Mouse (Mus musculus): ENCODE results near the gene Izumo4. TPM values are rescaled to one million over a fixed set of nuclear protein-coding genes. Genes with fewer than 3 reads are reported as not detected.

Gene Izumo4
- polyA plus RNA-seq, 1 experiment from 2014 or later, result 24.5 TPM

DNA sequence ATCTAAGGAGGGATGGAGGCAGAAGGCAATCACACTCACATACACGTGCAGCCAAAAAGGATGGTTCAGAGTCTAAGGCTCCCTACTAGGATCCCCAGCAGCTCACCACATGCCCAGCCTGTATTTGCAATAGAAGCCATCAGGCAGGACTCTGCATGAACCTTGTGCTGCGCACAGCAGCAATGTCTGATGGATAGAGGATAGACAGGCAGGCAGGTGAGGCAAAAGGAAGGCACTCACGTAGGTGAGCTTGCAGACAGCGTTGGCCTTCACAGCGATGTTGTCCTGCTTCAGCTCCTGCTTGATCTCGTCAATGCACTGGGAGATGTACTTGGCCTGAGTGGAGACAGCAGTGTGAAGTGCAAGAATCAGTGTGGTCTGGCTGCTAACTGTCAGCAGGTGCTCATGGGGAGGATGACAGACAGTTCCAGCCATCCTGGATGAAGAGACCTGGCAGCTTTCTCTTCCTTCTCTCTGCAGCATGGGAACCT is 30.7 kb downstream of the Izumo4 start:
- no peak overlapping the region for H3K4me2 ChIP-seq (ENCODE audit: low read length)
- H3K9me3 ChIP-seq (replicated peaks; ENCODE audit: low read length), result no peaks in the 10 kb centered on the region
- no peak for TF ChIP-seq CTCF (IDR thresholded peaks at IDR 0.05; ENCODE audit: low read depth)
- H3K4me3 ChIP-seq (replicated peaks; ENCODE audit: low read depth, low read length), result no peak overlapping the region
- DNase-seq (ENCODE audit: low spot score) (no peak), ATAC-seq (replicated peaks; ENCODE audit: low FRiP score, low read depth) (no peak)
- H3K27ac ChIP-seq, result no peak overlapping the region
- no peaks in the 10 kb centered on the region for H3K4me1 ChIP-seq (replicated peaks; ENCODE audit: insufficient read depth, low read length)
- WGBS, result 88% methylated on average over 6 of the region's 6 CpGs
- H3K27me3 ChIP-seq (ENCODE audit: insufficient read depth, low read length), result no peaks in the 10 kb centered on the region
- peaks cover 46% of the 10 kb centered on the region for H3K36me3 ChIP-seq (ENCODE audit: insufficient read depth, low read length)
- no peak overlapping the region for H3K9ac ChIP-seq (ENCODE audit: low read depth, low read length)

DNA sequence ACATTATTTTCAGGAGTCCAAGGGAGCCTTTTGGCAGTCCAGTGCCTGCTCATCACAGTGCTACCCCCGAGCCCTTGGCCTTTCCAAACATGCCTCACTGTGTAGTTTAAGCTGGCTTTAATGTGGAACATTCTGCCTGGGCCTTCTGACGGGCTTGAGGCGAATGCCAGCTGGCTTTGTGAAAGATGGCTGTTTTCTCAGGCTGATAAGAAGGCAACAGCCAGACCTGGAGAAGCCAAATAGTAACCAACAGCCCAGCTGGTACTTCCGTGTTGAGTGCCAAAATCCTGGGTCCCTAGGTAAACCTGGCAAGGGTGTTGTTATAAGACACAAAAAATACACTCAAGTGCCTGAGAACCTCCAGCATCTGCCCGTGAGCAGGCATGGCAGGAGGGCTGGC is 34.7 kb downstream of the Izumo4 start:
- ATAC-seq (replicated peaks; ENCODE audit: low FRiP score, low read depth) (no peak), DNase-seq (ENCODE audit: low spot score) (no peak)
- Histone ChIP-seq H3K9me3 (replicated peaks; ENCODE audit: low read length) (no peaks in the 10 kb centered on the region), H3K4me1 (replicated peaks; ENCODE audit: insufficient read depth, low read length) (peaks cover 18% of the 10 kb centered on the region), H3K9ac (ENCODE audit: low read depth, low read length) (no peak overlapping the region), H3K27me3 (ENCODE audit: insufficient read depth, low read length) (no peaks in the 10 kb centered on the region), H3K36me3 (ENCODE audit: insufficient read depth, low read length) (peaks cover 12% of the 10 kb centered on the region; the same call in 1 of the 2 replicates), H3K27ac (no peak overlapping the region), H3K4me2 (ENCODE audit: low read length) (no peak overlapping the region), H3K4me3 (replicated peaks; ENCODE audit: low read depth, low read length) (no peak overlapping the region)
- WGBS, result 63% methylated on average over 5 of the region's 5 CpGs
- no peak for TF ChIP-seq CTCF (IDR thresholded peaks at IDR 0.05; ENCODE audit: low read depth)

DNA sequence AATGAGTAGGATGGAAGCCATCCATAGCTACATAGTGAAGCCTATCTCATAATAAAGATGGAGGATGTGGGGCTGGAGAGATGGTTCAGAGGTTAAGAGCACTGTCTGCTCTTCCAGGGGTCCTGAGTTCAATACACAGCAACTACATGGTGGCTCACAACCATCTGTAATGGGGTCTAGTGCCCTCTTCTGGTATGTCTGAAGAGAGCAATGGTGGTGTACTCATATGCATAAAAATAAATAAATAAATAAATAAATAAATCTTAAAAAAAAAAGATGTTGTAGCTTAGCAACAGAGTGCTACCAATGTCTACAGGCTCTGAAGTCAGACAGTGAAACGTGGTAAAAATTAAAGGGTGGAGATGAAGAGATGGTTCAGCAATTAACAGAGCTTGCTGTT is 36.7 kb downstream of the Izumo4 start:
- Histone ChIP-seq H3K27me3 (ENCODE audit: insufficient read depth, low read length) (no peaks in the 10 kb centered on the region), H3K4me1 (replicated peaks; ENCODE audit: insufficient read depth, low read length) (peaks cover 18% of the 10 kb centered on the region), H3K27ac (no peak overlapping the region), H3K36me3 (ENCODE audit: insufficient read depth, low read length) (0 out of 2 replicates have a peak, but pooled peaks cover 4% of the 10 kb centered on the region), H3K9ac (ENCODE audit: low read depth, low read length) (no peak overlapping the region), H3K9me3 (replicated peaks; ENCODE audit: low read length) (no peaks in the 10 kb centered on the region), H3K4me3 (replicated peaks; ENCODE audit: low read depth, low read length) (no peak overlapping the region), H3K4me2 (ENCODE audit: low read length) (no peak overlapping the region)
- ATAC-seq (replicated peaks; ENCODE audit: low FRiP score, low read depth) (no peak), DNase-seq (ENCODE audit: low spot score) (peak; percentile 8)
- peak; percentile 49 for TF ChIP-seq CTCF (IDR thresholded peaks at IDR 0.05; ENCODE audit: low read depth)
- 65% methylated on average over 1 of the region's 1 CpGs for WGBS

- H3K4me2 ChIP-seq (ENCODE audit: low read length), result peak overlapping the region; percentile 91
- H3K4me3 ChIP-seq (replicated peaks; ENCODE audit: low read depth, low read length), result peak overlapping the region; percentile 93
- 18% methylated on average over 5 of the region's 5 CpGs for WGBS
- no peak for ATAC-seq (replicated peaks; ENCODE audit: low FRiP score, low read depth)
- peak overlapping the region; percentile 86; the same call in 1 of the 2 replicates for H3K27ac ChIP-seq
- peak; percentile 20 for DNase-seq (ENCODE audit: low spot score)
- peak overlapping the region; percentile 97 for H3K9ac ChIP-seq (ENCODE audit: low read depth, low read length)
- peaks cover 18% of the 10 kb centered on the region for H3K4me1 ChIP-seq (replicated peaks; ENCODE audit: insufficient read depth, low read length)
- no peak for TF ChIP-seq CTCF (IDR thresholded peaks at IDR 0.05; ENCODE audit: low read depth)
- H3K27me3 ChIP-seq (ENCODE audit: insufficient read depth, low read length), result no peaks in the 10 kb centered on the region
- no peaks in the 10 kb centered on the region for H3K9me3 ChIP-seq (replicated peaks; ENCODE audit: low read length)
- 0 out of 2 replicates have a peak, but pooled peaks cover 4% of the 10 kb centered on the region for H3K36me3 ChIP-seq (ENCODE audit: insufficient read depth, low read length)
These were observed 39.2 kb downstream of the Izumo4 start for GRCm38 (mm10) chr10:80741146-80741545.

DNA sequence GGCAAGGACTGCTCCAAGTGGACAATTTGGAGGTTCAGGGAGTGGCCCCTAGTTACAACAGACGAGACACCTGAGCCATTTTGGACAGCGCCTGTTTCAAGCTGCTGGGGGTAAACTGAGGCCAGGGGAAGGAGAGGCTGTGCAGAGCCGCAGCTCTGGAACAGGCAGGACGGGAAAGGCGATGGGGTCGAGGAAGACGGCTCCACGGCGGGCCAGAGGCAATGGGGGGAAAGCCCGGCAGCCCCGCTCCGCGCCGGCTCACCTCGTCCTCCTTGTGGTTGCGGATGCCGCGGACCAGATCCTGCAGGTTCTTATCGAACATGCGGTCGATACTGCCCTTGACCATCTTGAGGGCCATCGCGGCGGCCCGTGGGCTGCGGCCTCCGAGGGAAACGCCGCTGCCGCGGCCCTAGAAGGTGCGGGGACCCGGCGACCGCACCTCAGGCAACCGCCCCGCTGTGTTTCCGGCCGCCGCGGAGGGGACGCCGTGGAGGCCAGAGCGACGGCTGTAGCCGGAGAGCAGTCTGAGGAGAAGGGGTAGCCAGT is 39.7 kb downstream of the Izumo4 start:
- Histone ChIP-seq H3K27me3 (ENCODE audit: insufficient read depth, low read length) (no peaks in the 10 kb centered on the region), H3K9me3 (replicated peaks; ENCODE audit: low read length) (no peaks in the 10 kb centered on the region), H3K4me2 (ENCODE audit: low read length) (peak overlapping the region; percentile 91), H3K27ac (peak overlapping the region; percentile 86), H3K4me1 (replicated peaks; ENCODE audit: insufficient read depth, low read length) (peaks cover 18% of the 10 kb centered on the region), H3K4me3 (replicated peaks; ENCODE audit: low read depth, low read length) (peak overlapping the region; percentile 93), H3K36me3 (ENCODE audit: insufficient read depth, low read length) (0 out of 2 replicates have a peak, but pooled peaks cover 4% of the 10 kb centered on the region), H3K9ac (ENCODE audit: low read depth, low read length) (peak overlapping the region; percentile 97)
- ATAC-seq (replicated peaks; ENCODE audit: low FRiP score, low read depth) (peak; percentile 1; the same call in 1 of the 2 replicates), DNase-seq (ENCODE audit: low spot score) (peak; percentile 6)
- TF ChIP-seq CTCF (IDR thresholded peaks at IDR 0.05; ENCODE audit: low read depth), result no peak
- under 1% methylated on average over 46 of the region's 46 CpGs for WGBS

DNA sequence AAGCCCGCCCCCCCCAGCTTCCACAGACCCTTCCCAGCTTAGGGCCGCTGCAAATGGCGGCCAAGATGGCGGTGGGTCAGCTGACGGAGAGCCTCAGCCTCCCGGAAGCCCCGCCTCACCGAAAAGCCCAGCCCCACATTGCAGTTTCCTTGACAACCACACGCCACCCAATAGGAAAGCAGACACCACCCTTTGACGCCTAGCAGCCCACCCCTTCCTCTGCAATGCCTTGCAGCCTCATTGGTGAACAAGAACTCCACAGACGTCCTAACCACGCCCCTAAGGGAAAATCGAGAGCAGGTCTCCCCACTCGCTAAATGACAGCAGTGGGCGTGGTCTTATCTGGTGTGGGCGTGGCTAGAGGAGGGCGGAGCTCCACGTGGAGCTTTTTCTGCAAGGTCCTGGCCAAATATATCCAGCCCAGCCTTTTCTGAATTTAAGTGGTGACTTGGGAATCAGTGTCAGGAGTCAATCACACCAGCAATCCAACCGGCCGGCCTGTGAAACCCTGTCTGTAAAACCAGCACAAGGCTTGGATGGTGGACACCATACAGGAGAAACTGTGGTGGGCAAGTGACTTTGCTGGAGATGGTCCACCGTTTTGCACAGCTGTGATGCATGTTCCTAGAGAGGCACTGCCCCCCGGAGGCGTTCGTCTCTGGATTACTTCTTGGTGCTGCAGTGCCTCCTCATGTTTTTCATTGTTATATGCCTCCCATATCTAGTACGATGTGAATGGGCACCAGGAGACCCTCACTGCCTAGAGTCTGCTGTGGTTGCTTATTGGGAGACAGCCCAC is 40.4 kb downstream of the Izumo4 start, which contains the start of gene Ap3d1:
Gene Ap3d1, minus strand, starts transcription at position 85 of the 799 bp plus-strand sequence.
- peak within 1 kb of the TSS; percentile 91 for H3K4me2 ChIP-seq (ENCODE audit: low read length)
- ATAC-seq (replicated peaks; ENCODE audit: low FRiP score, low read depth), result peak; percentile 99

More for the DNA sequence above, 40.4 kb downstream of the Izumo4 start, which contains the start of gene Ap3d1:
- Histone ChIP-seq H3K4me1 (replicated peaks; ENCODE audit: insufficient read depth, low read length) (peaks cover 18% of the 10 kb centered on the region), H3K27me3 (ENCODE audit: insufficient read depth, low read length) (no peaks in the 10 kb centered on the region), H3K4me3 (replicated peaks; ENCODE audit: low read depth, low read length) (peak within 1 kb of the TSS; percentile 93), H3K36me3 (ENCODE audit: insufficient read depth, low read length) (no peaks in the 10 kb centered on the region), H3K27ac (peak within 1 kb of the TSS; percentile 86), H3K9ac (ENCODE audit: low read depth, low read length) (peak within 1 kb of the TSS; percentile 97), H3K9me3 (replicated peaks; ENCODE audit: low read length) (no peaks in the 10 kb centered on the region)
- 3% methylated on average over 25 of the region's 25 CpGs for WGBS
- peak; percentile 18; the same call in 1 of the 2 replicates for TF ChIP-seq CTCF (IDR thresholded peaks at IDR 0.05; ENCODE audit: low read depth)
- DNase-seq (ENCODE audit: low spot score), result peak; percentile 100

Data from kidney, postnatal 0 days (tissue).